Mouse (Mus musculus) c-Kit-negative CD71-positive TER-119-positive erythroid progenitor cells, embryonic 14.5 days (primary cell): ENCODE results near the gene Tjp1.

Experiments
- DNase-seq: peaks from one replicate; pipeline ENCODE4 v3.0.0-alpha.2; 2013; ENCODE audit warnings: low read depth, low spot score

The Tjp1 gene

GRCm38 (mm10) chr7:65436921-65437320, 90.7 kb downstream of the Tjp1 start:
- DNase-seq: no peak

- no peak for DNase-seq
Measured at GRCm38 (mm10) chr7:65431018-65431695, 96.4 kb downstream of the Tjp1 start.

- DNase-seq: no peak
Measured at GRCm38 (mm10) chr7:65430401-65430800, 97.2 kb downstream of the Tjp1 start.

- no peak for DNase-seq
Measured at GRCm38 (mm10) chr7:65424519-65424918, 103.1 kb downstream of the Tjp1 start.

GRCm38 (mm10) chr7:65422456-65422855, 105.1 kb downstream of the Tjp1 start:
- no peak for DNase-seq

GRCm38 (mm10) chr7:65421451-65421850, 106.1 kb downstream of the Tjp1 start:
- no peak for DNase-seq

- DNase-seq: no peak
Measured at GRCm38 (mm10) chr7:65419926-65420325, 107.7 kb downstream of the Tjp1 start.

- no peak for DNase-seq
Measured at GRCm38 (mm10) chr7:65419012-65419411, 108.6 kb downstream of the Tjp1 start.

- no peak for DNase-seq
Measured at GRCm38 (mm10) chr7:65418366-65418911, 109.1 kb downstream of the Tjp1 start.

GRCm38 (mm10) chr7:65417231-65418100, 110.1 kb downstream of the Tjp1 start:
- DNase-seq: no peak

GRCm38 (mm10) chr7:65416506-65416905, 111.1 kb downstream of the Tjp1 start:
- DNase-seq: no peak

GRCm38 (mm10) chr7:65413946-65414945, 113.3 kb downstream of the Tjp1 start:
- DNase-seq: no peak

- no peak for DNase-seq
Measured at GRCm38 (mm10) chr7:65410668-65411067, 116.9 kb downstream of the Tjp1 start.

GRCm38 (mm10) chr7:65406427-65406826, 121.2 kb downstream of the Tjp1 start:
- no peak for DNase-seq

GRCm38 (mm10) chr7:65402516-65402915, 125.1 kb downstream of the Tjp1 start:
- no peak for DNase-seq

GRCm38 (mm10) chr7:65401622-65402021, 126.0 kb downstream of the Tjp1 start:
- DNase-seq: no peak

- no peak for DNase-seq
Measured at GRCm38 (mm10) chr7:65395891-65396290, 131.7 kb downstream of the Tjp1 start.

- DNase-seq: no peak
Measured at GRCm38 (mm10) chr7:65395166-65395565, 132.4 kb downstream of the Tjp1 start.

GRCm38 (mm10) chr7:65394672-65395071, 132.9 kb downstream of the Tjp1 start:
- DNase-seq: no peak

- no peak for DNase-seq
Measured at GRCm38 (mm10) chr7:65393704-65394452, 133.7 kb downstream of the Tjp1 start.

- no peak for DNase-seq
Measured at GRCm38 (mm10) chr7:65392986-65393385, 134.6 kb downstream of the Tjp1 start.
